Mouse (Mus musculus) heart, postnatal 14 days (tissue): ENCODE measurements at regions not wholly inside any gene's neighbourhood (a gene's known extent, or its start where the extent isn't known, plus 50 kb on each side); places are given as distances from the start of the nearest gene placed in this dataset.

Source experiments
- DNase-seq, 2 experiments: peaks; one replicate each; pipeline ENCODE4 v3.0.0; 2021 to 2022
- intact Hi-C: fragments of 180-260 bp; cut with DNase I; formaldehyde crosslinking; loops from one replicate; pipeline ENCODE4 v1.15.1; 2025

DNA sequence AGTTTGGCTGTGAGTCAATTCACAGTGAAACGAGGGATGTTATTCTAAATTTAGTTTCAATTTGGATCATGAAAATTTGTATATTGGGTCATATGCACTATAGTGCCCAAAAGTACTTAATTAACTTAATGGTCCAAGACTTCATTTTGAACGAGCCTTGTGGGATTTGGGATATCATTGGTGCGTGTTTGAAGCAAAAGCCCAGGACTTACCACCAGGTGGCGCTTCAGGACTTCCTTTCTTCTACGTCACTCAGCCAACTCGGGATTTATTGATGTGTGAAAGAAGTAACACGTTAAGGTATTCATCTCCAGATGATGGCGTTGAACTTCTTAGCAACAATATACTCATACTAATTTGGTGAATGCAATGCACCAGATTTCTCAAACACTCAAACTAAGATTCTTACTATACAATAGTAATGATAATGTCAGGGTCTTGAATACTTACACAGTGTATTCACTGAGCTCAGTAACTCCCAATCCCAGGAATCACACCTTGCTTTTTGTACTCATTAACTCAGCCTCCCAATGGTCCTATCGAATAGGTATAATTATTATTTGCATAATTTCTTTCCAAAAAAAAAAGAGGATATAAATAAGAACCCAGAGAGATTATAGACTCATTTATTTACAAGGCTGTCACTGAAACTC lies 464.0 kb upstream of the Cntn6 start:
- intact Hi-C loops, result no loop called here
- peak; percentile 36 to 63 for DNase-seq

DNA sequence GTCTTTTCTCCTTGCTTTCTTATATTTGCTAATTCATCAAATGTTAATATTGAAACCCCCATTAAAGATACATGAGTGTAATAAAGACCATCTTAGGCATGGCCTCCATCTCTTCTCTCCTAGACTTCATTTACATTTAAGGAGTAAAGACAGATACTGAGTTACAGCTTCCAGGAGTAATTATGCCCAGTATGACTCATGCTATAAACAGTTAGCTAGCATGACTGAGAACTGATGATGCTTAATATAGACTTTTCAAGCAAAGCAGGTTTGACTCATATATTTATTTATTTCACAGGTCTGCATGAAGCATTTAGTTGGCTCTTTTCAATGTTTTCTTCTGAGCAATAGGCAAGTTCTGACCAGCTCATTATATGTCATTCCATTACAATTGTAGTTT lies 453.7 kb upstream of the Cntn6 start:
- intact Hi-C loops, result no loop called here

GRCm38 (mm10) chr6:104040450-104040849 lies 452.1 kb upstream of the Cntn6 start:
- no peak for DNase-seq

More for the DNA sequence above, 453.7 kb upstream of the Cntn6 start:
- no peak for DNase-seq

GRCm38 (mm10) chr6:104055996-104056395 lies 436.6 kb upstream of the Cntn6 start:
- no peak for DNase-seq
- intact Hi-C loops, result no loop called here

More at GRCm38 (mm10) chr6:104040450-104040849, 452.1 kb upstream of the Cntn6 start:
- intact Hi-C loops, result no loop called here

DNA sequence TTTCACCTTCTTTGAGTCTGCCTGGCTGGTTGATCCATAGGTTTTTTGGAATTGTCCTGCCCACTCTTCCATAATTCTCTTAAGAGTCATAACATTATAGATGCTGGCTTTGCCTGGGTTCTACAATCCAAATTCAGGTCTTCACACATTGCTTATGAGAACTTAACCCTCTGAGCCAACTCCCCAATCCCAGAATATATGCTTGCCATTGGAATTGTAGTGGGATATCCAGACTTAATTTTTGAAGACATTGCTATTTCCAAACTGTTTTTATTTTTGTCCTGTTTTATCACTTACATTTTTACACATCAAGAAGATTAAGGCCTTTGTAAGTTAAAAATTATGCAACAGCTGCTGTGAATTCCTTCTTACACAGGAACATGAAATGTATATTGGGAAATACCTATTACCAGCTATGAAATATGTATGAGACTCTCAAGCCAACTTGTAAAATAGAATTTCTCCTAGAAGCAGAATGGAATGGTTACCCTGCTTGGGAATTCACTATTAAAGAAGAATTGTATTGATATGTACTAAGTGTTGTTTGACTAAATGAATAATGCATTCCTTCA lies 430.8 kb upstream of the Cntn6 start:
- no peak for DNase-seq
- intact Hi-C loops, result no loop called here

- intact Hi-C loops, result no loop called here
- DNase-seq, result no peak
Observed at GRCm38 (mm10) chr6:104080581-104080980, 412.0 kb upstream of the Cntn6 start.

DNA sequence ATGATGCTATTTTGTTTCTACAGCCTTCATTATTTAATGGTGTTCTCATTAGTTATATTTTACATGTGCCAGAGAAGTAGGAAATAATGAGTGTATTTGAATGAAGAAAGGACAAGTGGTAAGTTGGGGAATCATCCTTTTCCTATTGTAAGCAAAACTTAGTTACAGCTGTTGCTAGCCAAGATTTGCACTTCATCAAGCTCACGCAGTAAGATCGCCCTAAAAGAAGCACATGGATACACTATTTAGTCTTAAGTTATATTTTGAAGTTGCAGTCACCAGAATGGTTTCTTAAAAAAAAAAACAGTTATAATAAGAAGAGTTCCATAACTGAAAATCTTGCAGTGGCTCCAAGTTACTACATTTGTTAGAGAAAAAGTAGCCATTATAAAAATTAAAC lies 410.3 kb upstream of the Cntn6 start:
- intact Hi-C loops, result no loop called here
- no peak for DNase-seq

- no peak for DNase-seq
Observed at GRCm38 (mm10) chr6:104108386-104108785, 384.2 kb upstream of the Cntn6 start.

More at GRCm38 (mm10) chr6:104108386-104108785, 384.2 kb upstream of the Cntn6 start:
- intact Hi-C loops, result no loop called here
